Mouse (Mus musculus) embryonic facial prominence, embryonic 15.5 days (tissue): ENCODE results near the gene Rsph1. TPM values are rescaled to one million over a fixed set of nuclear protein-coding genes. Genes with fewer than 3 reads are reported as not detected.

Experiments used
- ATAC-seq: fragments of 200-750 bp; cut with Nextera tagmentation; 2 replicates; pipeline ENCODE4 v1.8.0; 2017; ENCODE audit warnings: low read depth, moderate TSS enrichment; ENCODE audit not compliant: insufficient number of reproducible peaks, low FRiP score, low TSS enrichment
- H3K27ac ChIP-seq: fragments of 300-500 bp; sonication (generic); replicated peaks from 2 replicates; pipeline ENCODE4 v1.5.1; 2015; ENCODE audit warnings: mild to moderate bottlenecking, inconsistent platforms
- H3K27me3 ChIP-seq: fragments of 300-500 bp; sonication (generic); 2 replicates; pipeline ENCODE4 v1.6.1; 2015; ENCODE audit warnings: inconsistent platforms
- H3K36me3 ChIP-seq: fragments of 300-500 bp; sonication (generic); 2 replicates; pipeline ENCODE4 v1.6.1; 2015; ENCODE audit warnings: mild to moderate bottlenecking, inconsistent platforms
- H3K4me1 ChIP-seq: fragments of 300-500 bp; sonication (generic); 2 replicates; pipeline ENCODE4 v1.6.1; 2015; ENCODE audit warnings: inconsistent platforms
- H3K4me2 ChIP-seq: fragments of 300-500 bp; sonication (generic); replicated peaks from 2 replicates; pipeline ENCODE4 v1.6.1; 2015; ENCODE audit warnings: mild to moderate bottlenecking, inconsistent platforms
- H3K4me3 ChIP-seq: fragments of 300-500 bp; sonication (generic); replicated peaks from 2 replicates; pipeline ENCODE4 v1.5.1; 2015; ENCODE audit warnings: mild to moderate bottlenecking, inconsistent platforms
- H3K9ac ChIP-seq: fragments of 300-500 bp; sonication (generic); 2 replicates; pipeline ENCODE4 v1.6.1; 2015; ENCODE audit warnings: inconsistent platforms
- H3K9me3 ChIP-seq: fragments of 300-500 bp; sonication (generic); replicated peaks from 2 replicates; pipeline ENCODE4 v1.6.1; 2016; ENCODE audit warnings: inconsistent platforms
- WGBS: fragments of 180-500 bp; shearing (Covaris S2); methylation state at CpG from one replicate; pipeline ENCODE4 v1.1.7; 2015; 5-methylcytosine and 5-hydroxymethylcytosine counted together
- polyA plus RNA-seq: library from polyadenylated mRNA; unstranded; fragments of >200 nt; fragmentation: Nextera tagmentation; extraction: Ambion mirVana; gene quantifications from 2 replicates; pipeline ENCODE4 v1.2.1, GENCODE M21; 2015

Rsph1 gene
- polyA plus RNA-seq, 1 experiment from 2014 or later = 34.3 TPM

DNA sequence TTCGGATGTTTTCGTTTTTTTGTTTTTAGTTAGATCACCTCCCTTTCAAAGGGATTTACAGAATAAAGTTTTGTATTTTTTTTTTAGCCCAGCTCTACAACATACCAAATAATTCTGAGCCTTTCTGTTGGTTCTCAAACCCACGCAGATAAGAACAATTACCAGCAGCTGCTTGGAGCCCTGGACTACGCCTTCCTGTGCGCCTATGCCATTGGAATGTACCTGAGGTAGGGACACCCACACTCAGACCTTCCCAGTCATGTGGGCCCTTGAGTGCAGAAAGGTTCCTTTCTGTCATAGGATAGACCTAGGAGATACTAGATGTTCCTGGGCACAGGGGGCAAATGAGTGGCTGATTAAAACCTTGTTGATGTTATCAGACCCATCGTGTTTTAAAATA lies 38.8 kb upstream of the Rsph1 start:
- no peak overlapping the region for H3K27ac ChIP-seq
- no peaks in the 10 kb centered on the region for H3K9me3 ChIP-seq
- 63% methylated on average over 6 of the region's 6 CpGs for WGBS
- H3K27me3 ChIP-seq = no peaks in the 10 kb centered on the region
- no peak for ATAC-seq
- no peaks in the 10 kb centered on the region for H3K36me3 ChIP-seq
- H3K9ac ChIP-seq = no peak overlapping the region
- H3K4me2 ChIP-seq = no peak overlapping the region
- H3K4me3 ChIP-seq = no peak overlapping the region
- peaks cover 8% of the 10 kb centered on the region; the same call in 1 of the 2 replicates for H3K4me1 ChIP-seq

DNA sequence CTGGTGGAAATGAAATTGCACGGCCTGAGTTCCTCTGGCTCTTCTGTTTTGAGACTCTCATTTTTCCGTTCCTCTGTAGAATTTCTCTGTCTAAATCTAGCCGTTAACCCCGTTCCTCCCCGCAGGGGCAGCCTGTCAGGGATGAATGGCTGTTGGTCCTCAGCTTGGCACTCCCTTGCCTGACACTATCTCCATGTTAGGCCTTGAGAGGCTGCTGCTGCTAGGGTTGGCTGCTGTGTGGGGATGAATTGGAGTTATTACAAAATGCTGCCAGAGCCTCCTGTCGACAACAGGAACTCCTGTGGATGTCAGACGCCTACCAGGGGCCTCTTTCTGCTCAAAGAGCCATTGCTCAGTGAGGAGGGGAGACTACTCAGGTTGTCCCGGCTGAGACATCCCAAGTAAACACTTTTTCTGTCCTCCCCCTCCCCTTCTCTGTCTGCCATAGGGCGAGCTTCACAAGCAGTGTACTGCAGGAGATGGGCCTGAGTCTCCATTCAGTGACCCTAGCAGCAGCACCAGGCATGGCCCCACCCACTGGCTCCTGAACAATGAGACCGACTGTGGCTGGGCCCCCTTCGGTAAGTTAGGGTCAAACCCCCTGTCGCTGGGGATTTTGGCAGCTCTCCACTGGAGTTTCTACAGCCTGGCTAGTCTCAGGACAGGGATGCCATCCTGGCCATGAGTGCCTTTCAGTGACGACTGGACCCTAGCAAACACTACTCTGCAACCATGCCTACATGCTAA lies 38.0 kb upstream of the Rsph1 start:
- no peaks in the 10 kb centered on the region for H3K9me3 ChIP-seq
- H3K4me3 ChIP-seq = no peak overlapping the region
- 43% methylated on average over 13 of the region's 13 CpGs for WGBS
- ATAC-seq = no peak
- peaks cover 8% of the 10 kb centered on the region; the same call in 1 of the 2 replicates for H3K4me1 ChIP-seq
- no peaks in the 10 kb centered on the region for H3K36me3 ChIP-seq
- H3K9ac ChIP-seq = no peak overlapping the region
- H3K27ac ChIP-seq = no peak overlapping the region
- no peaks in the 10 kb centered on the region for H3K27me3 ChIP-seq
- H3K4me2 ChIP-seq = no peak overlapping the region

DNA sequence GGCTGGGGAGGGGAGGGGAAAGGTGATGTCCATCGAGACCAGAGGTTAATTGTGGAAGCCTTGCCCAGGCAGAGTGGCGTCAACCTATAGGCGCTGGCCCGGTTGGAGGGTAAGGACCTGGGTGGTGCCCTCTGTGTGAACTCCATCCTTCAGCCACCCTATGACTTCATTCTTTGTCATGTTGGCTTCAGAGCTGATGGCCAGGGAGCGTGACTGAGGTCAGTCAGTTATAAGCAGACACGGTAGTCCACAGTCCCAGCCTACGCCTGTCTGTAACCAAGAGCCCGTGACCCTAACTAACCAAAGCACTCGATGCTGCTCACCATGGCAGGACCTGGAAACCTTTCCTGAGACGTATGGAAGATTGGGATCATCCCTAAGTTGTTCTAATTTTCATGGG lies 35.5 kb upstream of the Rsph1 start:
- WGBS = 67% methylated on average over 10 of the region's 10 CpGs
- Histone ChIP-seq H3K4me1 (peaks cover 17% of the 10 kb centered on the region), H3K36me3 (no peaks in the 10 kb centered on the region), H3K9ac (no peak overlapping the region), H3K9me3 (no peaks in the 10 kb centered on the region), H3K27me3 (no peaks in the 10 kb centered on the region), H3K27ac (no peak overlapping the region), H3K4me2 (no peak overlapping the region), H3K4me3 (no peak overlapping the region)
- ATAC-seq = no peak

DNA sequence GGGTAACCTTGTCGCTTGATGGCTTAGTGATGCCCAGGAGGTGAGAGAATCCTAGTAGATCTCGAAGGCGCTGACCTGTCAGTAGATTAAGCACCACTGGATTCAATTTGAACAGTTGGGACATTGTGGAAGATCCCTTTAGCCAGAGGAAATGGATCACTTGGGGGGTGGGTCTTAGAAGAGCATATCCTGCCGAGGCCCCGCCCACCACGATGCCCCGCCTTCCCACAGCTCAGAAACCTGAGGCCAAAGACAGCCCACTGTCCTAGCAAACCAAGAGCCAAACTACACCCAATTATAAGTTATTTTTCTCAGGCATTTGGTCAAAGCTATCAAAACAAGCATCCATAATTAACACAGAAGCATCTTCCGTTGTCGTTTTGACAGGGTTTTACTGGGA lies 33.9 kb upstream of the Rsph1 start:
- Histone ChIP-seq H3K36me3 (no peaks in the 10 kb centered on the region), H3K27ac (no peak overlapping the region), H3K9ac (no peak overlapping the region), H3K4me2 (no peak overlapping the region), H3K4me1 (peaks cover 17% of the 10 kb centered on the region), H3K9me3 (no peaks in the 10 kb centered on the region), H3K27me3 (no peaks in the 10 kb centered on the region), H3K4me3 (no peak overlapping the region)
- 74% methylated on average over 9 of the region's 9 CpGs for WGBS
- ATAC-seq = no peak

DNA sequence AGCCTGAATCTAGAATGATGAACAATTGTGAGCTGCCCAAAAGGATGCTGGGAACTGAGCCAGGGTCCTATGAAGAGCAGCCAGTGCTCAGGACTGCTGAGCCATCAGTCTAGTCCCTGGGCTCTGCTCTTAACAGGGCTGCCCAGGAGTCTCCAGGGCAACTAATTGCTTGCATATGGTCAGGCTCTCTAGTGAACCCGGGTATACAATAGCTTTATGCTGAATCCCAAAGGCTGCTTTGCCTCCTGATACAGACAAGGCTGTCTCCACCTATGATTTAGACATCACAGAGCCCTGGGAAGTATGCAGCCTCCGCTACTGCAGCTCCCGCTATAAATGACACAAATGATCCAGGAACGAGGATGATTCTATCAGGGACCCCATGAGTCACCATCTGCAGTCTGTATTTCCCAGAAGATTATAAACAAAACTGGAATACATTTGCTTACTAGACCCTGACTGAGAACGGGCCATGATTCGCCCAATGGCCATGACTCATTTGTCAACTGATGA lies 32.2 kb upstream of the Rsph1 start:
- no peak overlapping the region for H3K9ac ChIP-seq
- H3K4me2 ChIP-seq = no peak overlapping the region
- no peak overlapping the region for H3K27ac ChIP-seq
- H3K9me3 ChIP-seq = no peaks in the 10 kb centered on the region
- WGBS = 23% methylated on average over 6 of the region's 6 CpGs
- H3K27me3 ChIP-seq = no peaks in the 10 kb centered on the region
- H3K36me3 ChIP-seq = no peaks in the 10 kb centered on the region
- no peak for ATAC-seq
- peaks cover 9% of the 10 kb centered on the region for H3K4me1 ChIP-seq
- H3K4me3 ChIP-seq = no peak overlapping the region

DNA sequence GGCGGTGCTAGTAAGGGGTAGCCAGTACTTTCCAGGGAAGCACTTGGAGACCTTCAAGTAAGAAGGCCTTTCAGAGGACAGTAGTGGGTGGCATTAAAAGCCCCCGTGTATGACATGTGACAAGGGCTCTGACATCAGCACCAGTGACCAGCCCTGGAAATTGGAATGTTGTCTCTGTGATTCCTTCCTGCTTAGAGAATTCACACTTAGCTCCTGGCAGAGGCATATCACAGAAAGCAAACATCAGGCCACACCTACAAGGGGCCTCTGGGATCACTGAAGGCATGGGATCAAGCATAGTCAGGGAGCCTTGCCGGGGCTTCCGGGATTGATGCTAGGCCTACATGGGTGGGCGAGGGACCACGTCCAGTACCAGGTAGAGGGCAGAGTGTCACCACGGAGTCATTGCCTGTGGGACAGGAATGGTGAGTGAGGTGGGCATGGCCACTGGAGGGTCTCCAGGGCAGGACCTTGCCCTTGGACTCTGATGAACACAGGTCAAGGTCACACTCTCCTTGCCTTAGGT lies 31.2 kb upstream of the Rsph1 start:
- Histone ChIP-seq H3K9ac (no peak overlapping the region), H3K36me3 (no peaks in the 10 kb centered on the region), H3K9me3 (no peaks in the 10 kb centered on the region), H3K4me1 (peaks cover 9% of the 10 kb centered on the region), H3K27me3 (no peaks in the 10 kb centered on the region), H3K4me3 (no peak overlapping the region), H3K4me2 (no peak overlapping the region), H3K27ac (no peak overlapping the region)
- WGBS = 93% methylated on average over 7 of the region's 7 CpGs
- no peak for ATAC-seq

DNA sequence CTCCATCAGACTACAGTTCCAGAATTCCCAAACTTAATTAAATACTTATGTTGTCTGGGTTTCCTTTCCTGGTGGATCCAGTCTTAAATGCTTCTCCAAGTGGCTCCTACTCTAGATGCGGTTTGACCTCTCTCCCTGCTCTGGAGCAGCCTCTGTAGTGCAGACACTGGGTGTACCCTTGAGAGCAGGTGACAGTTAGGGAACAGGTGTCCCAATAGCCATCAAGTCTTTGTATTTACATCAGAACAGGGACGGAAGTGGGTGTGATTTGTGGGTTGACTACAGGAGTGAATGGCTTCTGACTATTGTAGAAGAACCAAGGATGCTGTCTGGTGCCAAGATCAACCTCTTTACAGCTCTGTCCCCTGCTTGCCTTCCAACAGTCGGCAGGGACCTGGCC lies 30.6 kb upstream of the Rsph1 start:
- H3K4me1 ChIP-seq = peaks cover 9% of the 10 kb centered on the region
- H3K9ac ChIP-seq = no peak overlapping the region
- no peak for ATAC-seq
- WGBS = 81% methylated on average over 3 of the region's 3 CpGs
- H3K9me3 ChIP-seq = no peaks in the 10 kb centered on the region
- H3K36me3 ChIP-seq = no peaks in the 10 kb centered on the region
- no peaks in the 10 kb centered on the region for H3K27me3 ChIP-seq
- H3K4me2 ChIP-seq = no peak overlapping the region
- no peak overlapping the region for H3K4me3 ChIP-seq
- no peak overlapping the region for H3K27ac ChIP-seq

DNA sequence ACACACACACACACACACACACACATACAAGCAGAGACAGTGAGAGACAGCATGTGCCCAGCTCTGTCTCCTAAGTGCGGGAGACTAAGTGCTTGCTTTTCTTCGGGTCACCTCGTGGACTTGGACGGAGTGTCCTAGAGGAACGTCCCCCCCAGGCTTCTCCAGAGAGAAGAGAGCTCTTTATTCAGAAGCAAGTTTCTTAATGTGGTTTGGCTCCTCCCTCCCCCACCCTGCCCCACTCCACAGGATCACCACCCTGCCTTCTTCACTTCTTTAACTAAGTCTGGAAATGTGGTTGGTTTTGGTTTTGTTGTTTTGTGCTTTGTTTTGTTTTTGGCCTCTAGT lies 28.6 kb upstream of the Rsph1 start:
- peaks cover 9% of the 10 kb centered on the region for H3K4me1 ChIP-seq
- no peaks in the 10 kb centered on the region for H3K36me3 ChIP-seq
- H3K27me3 ChIP-seq = no peaks in the 10 kb centered on the region
- no peak overlapping the region for H3K27ac ChIP-seq
- 17% methylated on average over 5 of the region's 5 CpGs for WGBS
- H3K9me3 ChIP-seq = no peaks in the 10 kb centered on the region
- no peak for ATAC-seq
- no peak overlapping the region for H3K9ac ChIP-seq
- H3K4me3 ChIP-seq = no peak overlapping the region
- no peak overlapping the region for H3K4me2 ChIP-seq

DNA sequence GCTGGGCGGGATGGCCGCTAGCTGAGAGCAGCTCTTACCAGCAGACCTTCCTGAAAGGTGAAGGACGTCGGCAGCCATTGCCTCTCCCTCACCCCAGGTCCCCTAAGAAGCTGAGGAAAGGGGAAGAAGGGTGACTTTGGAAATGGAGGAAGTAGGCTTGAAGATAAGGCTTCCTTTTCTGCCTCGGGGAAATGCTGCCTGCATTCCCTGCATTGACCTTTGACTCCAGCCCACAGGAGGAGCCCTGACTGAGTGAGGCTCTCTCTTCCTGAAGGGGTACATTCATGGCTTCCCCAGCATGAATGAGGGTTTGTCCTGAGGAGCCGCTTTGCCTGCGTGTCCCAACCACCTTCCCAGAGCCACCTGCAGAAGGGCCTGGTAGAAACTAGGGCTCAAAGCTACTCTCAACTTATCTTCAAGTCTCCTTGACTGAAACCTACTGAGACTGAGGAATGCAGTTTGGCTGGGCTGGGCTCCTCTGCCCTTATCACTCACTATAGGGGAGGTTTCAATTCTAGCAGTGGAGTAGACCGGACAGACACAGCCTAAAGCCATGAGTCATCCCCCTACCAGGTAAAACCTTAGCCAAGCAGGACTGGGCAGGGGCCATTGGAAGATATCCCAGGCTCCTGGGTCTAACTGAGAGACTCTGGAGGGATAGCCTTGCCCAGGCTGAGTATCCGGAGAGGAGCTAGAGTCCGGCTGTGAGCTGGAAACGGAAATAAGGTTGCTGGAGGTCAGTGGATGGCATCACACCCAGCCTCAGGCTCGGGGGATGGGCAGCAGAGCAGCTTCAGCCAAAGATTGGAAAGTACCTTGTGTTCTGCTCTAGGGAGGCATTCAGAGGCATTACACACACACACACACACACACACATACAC lies 28.0 kb upstream of the Rsph1 start:
- Histone ChIP-seq H3K9me3 (no peaks in the 10 kb centered on the region), H3K36me3 (no peaks in the 10 kb centered on the region), H3K27ac (no peak overlapping the region; the same call in 1 of the 2 replicates), H3K9ac (no peak overlapping the region), H3K4me3 (no peak overlapping the region), H3K4me1 (peaks cover 9% of the 10 kb centered on the region), H3K4me2 (no peak overlapping the region), H3K27me3 (no peaks in the 10 kb centered on the region)
- no peak for ATAC-seq
- WGBS = 29% methylated on average over 12 of the region's 12 CpGs

DNA sequence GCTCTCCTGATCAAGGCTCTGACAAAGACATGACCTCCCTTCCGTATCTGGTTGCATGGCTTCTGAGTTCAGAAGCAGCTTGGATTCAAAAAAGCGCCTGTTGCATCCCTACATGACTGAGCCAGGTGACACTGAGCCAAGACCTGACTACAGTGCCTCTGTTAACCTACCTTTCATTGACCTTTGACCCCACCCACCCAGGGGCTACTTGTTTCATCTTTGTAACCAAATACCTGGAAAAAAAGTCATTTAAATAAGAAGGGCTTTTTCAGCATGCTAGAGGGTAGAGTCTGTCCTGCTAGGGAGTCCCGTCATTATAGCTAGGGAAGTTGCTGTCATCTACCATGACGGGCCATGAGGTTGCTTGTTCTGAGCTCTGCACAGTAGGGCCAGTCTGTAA lies 26.2 kb upstream of the Rsph1 start:
- Histone ChIP-seq H3K27ac (no peak overlapping the region), H3K27me3 (no peaks in the 10 kb centered on the region), H3K9ac (no peak overlapping the region), H3K9me3 (no peaks in the 10 kb centered on the region), H3K36me3 (no peaks in the 10 kb centered on the region), H3K4me3 (no peak overlapping the region), H3K4me1 (no peaks in the 10 kb centered on the region), H3K4me2 (no peak overlapping the region)
- 84% methylated on average over 4 of the region's 4 CpGs for WGBS
- no peak for ATAC-seq

DNA sequence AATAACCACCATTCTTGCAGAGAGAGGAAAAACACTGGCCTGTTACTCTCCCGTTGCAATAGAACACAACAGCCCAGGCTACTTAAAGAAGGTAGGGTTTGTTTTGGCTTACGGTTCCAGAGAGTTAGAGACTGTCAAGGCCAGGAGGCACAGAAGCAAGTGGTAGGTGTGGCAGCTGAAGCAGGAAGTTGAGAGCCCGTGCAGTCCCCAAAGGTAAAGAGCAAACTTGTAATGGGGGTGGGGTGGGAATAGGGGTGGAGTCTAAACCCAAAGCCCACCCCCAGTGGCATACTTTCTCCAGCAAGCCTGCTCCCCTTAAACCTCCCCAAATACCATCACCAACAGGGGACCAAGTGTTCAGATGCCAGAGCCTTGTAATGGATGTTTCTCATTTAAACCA lies 23.6 kb upstream of the Rsph1 start:
- H3K27ac ChIP-seq = no peak overlapping the region
- H3K4me2 ChIP-seq = no peak overlapping the region
- no peak overlapping the region for H3K9ac ChIP-seq
- WGBS = 56% methylated on average over 3 of the region's 3 CpGs
- no peak overlapping the region for H3K4me3 ChIP-seq
- no peaks in the 10 kb centered on the region for H3K9me3 ChIP-seq
- peaks cover 22% of the 10 kb centered on the region for H3K4me1 ChIP-seq
- peaks cover 19% of the 10 kb centered on the region for H3K27me3 ChIP-seq
- H3K36me3 ChIP-seq = no peaks in the 10 kb centered on the region
- no peak for ATAC-seq
